Mouse (Mus musculus) G1E (cell line): ENCODE results near the gene Slc44a4. TPM values are rescaled to one million over a fixed set of nuclear protein-coding genes. Genes with fewer than 3 reads are reported as not detected.
A peak's percentile ranks its signal among the peaks of the same experiment; 100 is the strongest.
"Not testable (repeated sequence)": the region's sequence is repeated elsewhere in the genome, so short reads cannot be mapped to it uniquely, and the experiment has no call there.

Source experiments
- ATAC-seq: 2 replicates; pipeline ENCODE4 v1.8.0; 2016; ENCODE audit warnings: mild to moderate bottlenecking; ENCODE audit not compliant: insufficient number of reproducible peaks, poor library complexity, low FRiP score, severe bottlenecking; ENCODE audit errors: extremely low read depth
- DNase-seq: peaks from one replicate; pipeline ENCODE4 v3.0.0; 2012; ENCODE audit warnings: low spot score
- H3K27me3 ChIP-seq: 2 replicates; pipeline ENCODE4 v1.6.1; 2012; ENCODE audit warnings: mild to moderate bottlenecking, low read length, inconsistent platforms; ENCODE audit not compliant: insufficient read depth
- H3K36me3 ChIP-seq: replicated peaks from 2 replicates; pipeline ENCODE3; 2012; ENCODE audit warnings: mild to moderate bottlenecking, inconsistent platforms
- H3K4me1 ChIP-seq: 2 replicates; pipeline ENCODE4 v1.6.1; 2012; ENCODE audit warnings: low read depth, low read length, inconsistent platforms, mixed read lengths; ENCODE audit not compliant: insufficient read depth
- H3K4me3 ChIP-seq: 2 replicates; pipeline ENCODE4 v1.5.1; 2012; ENCODE audit warnings: low read depth, mild to moderate bottlenecking, inconsistent platforms, low read length, moderate library complexity, mixed read lengths
- H3K9me3 ChIP-seq: replicated peaks from 2 replicates; pipeline ENCODE4 v1.6.1; 2012; ENCODE audit warnings: inconsistent platforms
- CTCF ChIP-seq: IDR thresholded peaks from 2 replicates; pipeline ENCODE4 v1.5.1; 2012; ENCODE audit warnings: low read depth, low read length, inconsistent platforms, mixed read lengths
- GATA1 ChIP-seq: IDR thresholded peaks from 2 replicates; pipeline ENCODE4 v1.6.1; 2012; ENCODE audit warnings: borderline replicate concordance, low read length, inconsistent platforms, mixed read lengths
- GATA2 ChIP-seq: IDR thresholded peaks from 2 replicates; pipeline ENCODE4 v1.6.1; 2012; ENCODE audit warnings: low read depth, low read length, inconsistent platforms, borderline replicate concordance
- POLR2AphosphoS5 ChIP-seq: IDR thresholded peaks from 2 replicates; pipeline ENCODE4 v1.6.1; 2012; ENCODE audit warnings: low read depth, low read length, inconsistent platforms; ENCODE audit not compliant: insufficient replicate concordance
- TAL1 ChIP-seq: conservative IDR thresholded peaks from 2 replicates; pipeline ENCODE4 v1.6.1; 2012; ENCODE audit warnings: low read depth, low read length, inconsistent platforms, mixed read lengths
- polyA plus RNA-seq: library from polyadenylated mRNA; stranded (reverse); fragments of >175 nt; gene quantifications from 2 replicates; pipeline ENCODE4 v1.2.3, GENCODE M21; 2012
- total RNA-seq, 2 experiments: library from RNA; stranded (forward) in 1 of 2; stranded (reverse) in 1 of 2; fragments of 200-1000 nt in 1 of 2; fragments of >200 nt in 1 of 2; fragmentation: Nextera tagmentation in 1 of 2; gene quantifications; 2 replicates each; pipeline ENCODE4 v1.2.3; 2014 to 2017

The Slc44a4 gene
- total and polyA plus RNA-seq, 3 experiments, result not detected

DNA sequence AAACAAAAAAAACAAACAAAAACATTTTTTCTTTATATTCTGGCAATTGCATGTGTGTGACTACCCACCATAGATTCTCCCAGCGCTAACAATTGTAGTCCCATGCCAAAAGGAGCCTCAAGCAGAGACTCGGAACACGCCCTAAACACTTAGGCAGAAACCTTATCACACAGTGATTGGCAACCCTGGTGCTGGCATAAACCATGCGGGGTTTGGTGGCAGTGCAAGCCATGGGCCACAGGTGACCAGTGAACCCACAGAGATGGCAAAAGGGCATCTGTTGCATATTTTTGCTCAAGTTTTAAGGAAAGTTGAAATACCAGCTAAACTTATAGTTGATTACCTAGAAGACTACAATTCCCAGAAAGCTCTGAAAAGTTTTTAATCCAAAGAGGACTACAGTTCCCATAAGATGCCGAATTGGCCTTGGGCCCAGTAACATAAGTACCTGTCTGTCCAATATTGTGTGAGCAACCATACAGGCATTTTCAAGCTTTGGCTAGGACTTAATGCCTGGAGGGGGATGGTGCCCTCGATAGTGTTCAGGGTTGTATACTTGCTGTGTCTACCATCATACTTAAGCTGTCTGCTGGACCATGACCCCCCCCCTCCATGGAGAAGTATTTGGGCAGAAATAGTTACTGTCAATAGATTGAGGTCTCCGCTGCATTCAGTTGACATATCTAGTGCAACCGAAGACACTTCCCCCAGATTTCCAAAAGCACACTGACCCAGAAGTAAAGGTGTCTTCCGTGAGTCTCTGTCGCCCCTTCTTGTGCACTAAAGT is 16.7 kb upstream of the Slc44a4 start:
- no peak for DNase-seq
- Histone ChIP-seq H3K4me3 (peak overlapping the region; percentile 91), H3K27me3 (no peaks in the 10 kb centered on the region), H3K9me3 (no peaks in the 10 kb centered on the region; the same call in 1 of the 2 replicates), H3K36me3 (peaks cover 34% of the 10 kb centered on the region), H3K4me1 (peaks cover 55% of the 10 kb centered on the region)
- ATAC-seq, result no peak
- TF ChIP-seq GATA1 (no peak), POLR2AphosphoS5 (0 out of 2 replicates have a peak, but pooled peaks have one; percentile 2)

GRCm38 (mm10) chr17:34898160-34898586 is 16.1 kb upstream of the Slc44a4 start, which contains the start of the genes C2 and Ehmt2:
Gene C2 (minus strand): TSS chr17:34898265.
Gene Ehmt2 (plus strand): TSS chr17:34898469.
- ATAC-seq, result no peak; the same call in 1 of the 2 replicates

DNA sequence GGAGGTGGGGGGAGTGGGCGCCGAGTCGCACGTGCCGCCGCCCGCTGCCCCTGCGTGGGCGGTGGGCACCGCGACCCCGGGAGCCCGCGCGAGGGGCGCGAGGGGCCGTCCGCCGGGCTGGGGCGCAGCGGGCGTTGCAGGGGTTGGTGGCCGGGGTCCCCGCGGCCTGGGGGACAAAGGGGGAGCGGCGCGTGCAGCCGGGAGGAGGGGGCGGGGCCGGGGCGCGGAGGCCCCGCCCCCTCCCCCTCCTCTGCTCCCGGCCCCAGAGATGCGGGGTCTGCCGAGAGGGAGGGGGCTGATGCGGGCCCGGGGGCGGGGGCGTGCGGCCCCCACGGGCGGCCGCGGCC is 15.6 kb upstream of the Slc44a4 start:
- peak; percentile 67 for DNase-seq
- peak overlapping the region; percentile 91 for H3K4me3 ChIP-seq
- no peak for ATAC-seq
- no peaks in the 10 kb centered on the region; the same call in 1 of the 2 replicates for H3K9me3 ChIP-seq
- no peaks in the 10 kb centered on the region for H3K27me3 ChIP-seq
- TF ChIP-seq POLR2AphosphoS5 (no peak), GATA2 (no peak), TAL1 (no peak)
- peaks cover 45% of the 10 kb centered on the region for H3K36me3 ChIP-seq
- H3K4me1 ChIP-seq, result peaks cover 60% of the 10 kb centered on the region

More at GRCm38 (mm10) chr17:34898160-34898586, 16.1 kb upstream of the Slc44a4 start, which contains the start of the genes C2 and Ehmt2:
- no peak for TF ChIP-seq GATA1
- TF ChIP-seq POLR2AphosphoS5, result no peak
- TF ChIP-seq TAL1, result no peak
- TF ChIP-seq CTCF, result no peak
- TF ChIP-seq GATA2, result no peak
- Histone ChIP-seq H3K4me3 (peak within 1 kb of the TSS; percentile 91), H3K36me3 (peaks cover 40% of the 10 kb centered on the region), H3K9me3 (no peaks in the 10 kb centered on the region; the same call in 1 of the 2 replicates), H3K4me1 (peaks cover 57% of the 10 kb centered on the region), H3K27me3 (no peaks in the 10 kb centered on the region)
- DNase-seq, result peak; percentile 76

GRCm38 (mm10) chr17:34899053-34899889 is 15.0 kb upstream of the Slc44a4 start:
- DNase-seq, result peak; percentile 56

DNA sequence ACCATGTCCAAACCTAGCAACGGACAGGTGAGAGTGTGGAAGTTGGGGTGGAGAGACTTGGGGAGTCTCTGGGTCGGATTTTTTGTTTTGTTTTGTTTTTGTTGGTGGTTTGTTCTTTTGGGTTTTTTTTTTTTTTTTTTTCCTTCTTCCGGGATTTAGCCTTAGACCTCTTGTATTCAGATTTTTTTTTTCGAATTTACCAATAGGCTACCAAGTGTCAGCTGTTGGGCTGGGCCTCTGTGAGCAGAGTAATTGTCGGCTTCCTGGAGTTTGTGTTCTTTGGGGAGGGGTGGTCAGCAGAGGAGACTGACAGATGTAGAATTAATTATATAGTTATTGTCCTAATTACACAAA is 14.4 kb upstream of the Slc44a4 start:
- no peaks in the 10 kb centered on the region; the same call in 1 of the 2 replicates for H3K9me3 ChIP-seq
- peaks cover 55% of the 10 kb centered on the region for H3K36me3 ChIP-seq
- ATAC-seq (no peak), DNase-seq (peak; percentile 51)
- H3K27me3 ChIP-seq, result no peaks in the 10 kb centered on the region
- TF ChIP-seq CTCF (no peak), TAL1 (no peak), POLR2AphosphoS5 (no peak), GATA1 (no peak), GATA2 (no peak)
- peaks cover 54% of the 10 kb centered on the region for H3K4me1 ChIP-seq
- H3K4me3 ChIP-seq, result peak overlapping the region; percentile 91

More at GRCm38 (mm10) chr17:34899053-34899889, 15.0 kb upstream of the Slc44a4 start:
- no peaks in the 10 kb centered on the region; the same call in 1 of the 2 replicates for H3K9me3 ChIP-seq
- H3K4me3 ChIP-seq, result peak overlapping the region; percentile 91
- ATAC-seq, result no peak
- TF ChIP-seq GATA1, result no peak
- TF ChIP-seq GATA2, result no peak
- no peak for TF ChIP-seq TAL1
- no peak for TF ChIP-seq CTCF
- no peak for TF ChIP-seq POLR2AphosphoS5
- no peaks in the 10 kb centered on the region for H3K27me3 ChIP-seq
- H3K36me3 ChIP-seq, result peaks cover 49% of the 10 kb centered on the region
- H3K4me1 ChIP-seq, result peaks cover 57% of the 10 kb centered on the region

- not testable (repeated sequence) for DNase-seq, H3K4me3 ChIP-seq, H3K27me3 ChIP-seq, ATAC-seq, H3K9me3 ChIP-seq
- H3K4me1 ChIP-seq, result peaks cover 44% of the 10 kb centered on the region
- peaks cover 56% of the 10 kb centered on the region for H3K36me3 ChIP-seq
Measured at GRCm38 (mm10) chr17:34900826-34901225, 13.4 kb upstream of the Slc44a4 start.

DNA sequence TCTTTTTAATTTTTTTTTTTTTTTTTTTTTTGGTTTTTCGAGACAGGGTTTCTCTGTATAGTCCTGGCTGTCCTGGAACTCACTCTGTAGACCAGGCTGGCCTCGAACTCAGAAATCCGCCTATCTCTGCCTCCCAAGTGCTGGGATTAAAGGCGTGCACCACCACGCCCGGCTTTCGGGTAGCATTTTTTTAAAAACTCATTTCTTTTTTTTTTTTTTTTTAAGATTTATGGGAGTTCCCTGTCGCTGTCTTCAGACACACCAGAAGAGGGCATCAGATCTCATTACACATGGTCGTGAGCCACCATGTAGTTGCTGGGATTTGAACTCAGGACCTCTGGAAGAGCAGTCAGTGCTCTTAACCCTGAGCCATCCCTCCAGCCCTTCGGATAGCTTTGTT is 12.3 kb upstream of the Slc44a4 start:
- Histone ChIP-seq H3K4me1 (peaks cover 34% of the 10 kb centered on the region), H3K36me3 (peaks cover 59% of the 10 kb centered on the region)
- not testable (repeated sequence) for DNase-seq, H3K27me3 ChIP-seq, ATAC-seq, H3K9me3 ChIP-seq, H3K4me3 ChIP-seq
